Mouse (Mus musculus): ENCODE results near the gene Pex16. TPM values are rescaled to one million over a fixed set of nuclear protein-coding genes. Genes with fewer than 3 reads are reported as not detected.

Gene Pex16
- 0.56 TPM for polyA plus RNA-seq (2014; fragmentation: Illumina TruSeq; extraction: RNeasy Lipid Tissue Mini Kit (QIAGEN cat#74804); ENCODE audit: low read depth, low replicate concordance)

DNA sequence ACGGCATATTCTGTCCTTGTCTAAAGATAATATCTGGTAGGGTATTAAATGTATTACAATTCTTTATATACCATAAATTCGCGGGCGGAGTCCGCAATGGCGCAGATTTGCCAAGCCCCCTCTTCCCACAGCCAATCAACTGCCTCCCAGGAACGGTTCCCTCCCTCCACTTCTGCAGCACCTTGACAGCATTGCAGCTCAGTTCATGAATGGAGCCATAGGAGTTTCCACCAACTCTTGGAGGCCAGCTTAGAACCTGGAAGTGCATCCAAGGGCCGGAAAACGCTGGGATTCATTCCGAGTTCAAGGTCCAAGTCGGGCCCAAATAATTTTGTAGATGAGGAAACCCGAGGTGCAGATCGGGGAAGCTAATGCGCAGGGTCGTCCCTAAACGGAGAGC is at the start of gene Pex16, which contains the start of gene Large2:
Gene Pex16, plus strand, starts transcription at position 163 of the 400 bp plus-strand sequence.
Gene Large2, minus strand, starts transcription at position 356 of the 400 bp plus-strand sequence.

GRCm38 (mm10) chr2:92381901-92382588 is 7.6 kb downstream of the Pex16 start, which contains the start of gene 1700029I15Rik:
1700029I15Rik (plus strand) TSS chr2:92382538.

DNA sequence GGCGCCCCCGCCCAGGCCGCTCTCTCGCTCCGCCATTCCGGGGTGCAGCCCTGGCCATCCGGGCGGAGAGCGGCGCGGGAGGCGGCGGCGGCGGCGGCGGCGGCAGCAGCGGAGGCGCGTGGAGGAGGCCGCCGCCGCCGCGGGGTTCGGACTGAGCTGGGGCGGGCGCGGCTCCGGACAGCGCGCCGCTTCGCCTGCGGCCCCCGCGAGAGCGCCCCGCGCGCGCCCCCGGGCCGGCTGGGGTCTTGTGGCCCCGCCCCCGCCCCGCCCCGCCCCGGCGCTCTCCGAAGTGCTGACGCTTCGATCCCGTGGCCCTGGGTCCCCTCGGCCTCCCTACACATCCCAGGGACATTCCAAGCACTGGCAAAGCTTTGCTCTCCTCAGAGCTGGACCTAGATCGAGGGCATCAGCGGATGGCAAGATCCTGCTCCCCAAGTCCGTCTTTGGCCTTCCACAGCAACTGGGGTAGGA is 26.6 kb downstream of the Pex16 start, which contains the start of gene Mapk8ip1:
Gene Mapk8ip1, minus strand, starts transcription at position 173 of the 471 bp plus-strand sequence.

Other genes starting within 250 kb of the Pex16 start
- gene Large2, start 193 bp downstream of the Pex16 start, polyA plus RNA-seq (2014; fragmentation: Illumina TruSeq; extraction: RNeasy Lipid Tissue Mini Kit (QIAGEN cat#74804); ENCODE audit: low read depth, low replicate concordance), result 0.29 TPM
- 1.3 TPM for gene 1700029I15Rik, start 7.9 kb downstream of the Pex16 start, polyA plus RNA-seq (2014; fragmentation: Illumina TruSeq; extraction: RNeasy Lipid Tissue Mini Kit (QIAGEN cat#74804); ENCODE audit: low read depth, low replicate concordance)
- 2.1 TPM for gene Mapk8ip1, start 26.6 kb downstream of the Pex16 start, polyA plus RNA-seq (2014; fragmentation: Illumina TruSeq; extraction: RNeasy Lipid Tissue Mini Kit (QIAGEN cat#74804); ENCODE audit: low read depth, low replicate concordance)
- 4.7 TPM for gene Cry2, start 59.4 kb downstream of the Pex16 start, polyA plus RNA-seq (2014; fragmentation: Illumina TruSeq; extraction: RNeasy Lipid Tissue Mini Kit (QIAGEN cat#74804); ENCODE audit: low read depth, low replicate concordance)
- 0.84 TPM for gene Slc35c1, start 85.9 kb downstream of the Pex16 start, polyA plus RNA-seq (2014; fragmentation: Illumina TruSeq; extraction: RNeasy Lipid Tissue Mini Kit (QIAGEN cat#74804); ENCODE audit: low read depth, low replicate concordance)
- 3.5 TPM for gene Chst1, start 225.0 kb downstream of the Pex16 start, polyA plus RNA-seq (2014; fragmentation: Illumina TruSeq; extraction: RNeasy Lipid Tissue Mini Kit (QIAGEN cat#74804); ENCODE audit: low read depth, low replicate concordance)

Measured in testis, adult 10 weeks (tissue).